Mouse (Mus musculus) myocyte (in vitro differentiated cells): ENCODE measurements at regions not wholly inside any gene's neighbourhood (a gene's known extent, or its start where the extent isn't known, plus 50 kb on each side); places are given as distances from the start of the nearest gene placed in this dataset.

Experiments
- CEBPB ChIP-seq: IDR thresholded peaks from 2 replicates; pipeline ENCODE4 v1.6.1; 2011; ENCODE audit warnings: mild to moderate bottlenecking, moderate library complexity; ENCODE audit not compliant: poor library complexity, insufficient read depth, severe bottlenecking
- E2F4 ChIP-seq: IDR thresholded peaks from one replicate; pipeline ENCODE4 v1.6.1; 2011; ENCODE audit warnings: mild to moderate bottlenecking, control low read depth, moderate library complexity; ENCODE audit not compliant: insufficient read depth
- MAX ChIP-seq: IDR thresholded peaks from one replicate; pipeline ENCODE4 v1.6.1; 2011; ENCODE audit warnings: low read depth, mild to moderate bottlenecking, control low read depth
- MYOD1 ChIP-seq, 3 experiments: IDR thresholded peaks; one replicate each; pipeline ENCODE4 v1.6.1; 2011; ENCODE audit warnings: control low read depth in 2 of 3, low read depth in 2 of 3, mild to moderate bottlenecking in 2 of 3, moderate library complexity in 1 of 3; ENCODE audit not compliant: insufficient read length in 2 of 3, control insufficient read depth in 1 of 3
- MYOG ChIP-seq, 3 experiments: IDR thresholded peaks; one replicate each; pipeline ENCODE4 v1.6.1; 2011; ENCODE audit warnings: control low read depth in 2 of 3, low read depth in 2 of 3, mild to moderate bottlenecking in 2 of 3; ENCODE audit not compliant: insufficient read length in 2 of 3, control insufficient read depth in 1 of 3, insufficient read depth in 1 of 3
- POLR2A ChIP-seq: IDR thresholded peaks from one replicate; pipeline ENCODE4 v1.6.1; 2011; ENCODE audit warnings: low read depth, mild to moderate bottlenecking, control low read depth, moderate library complexity; ENCODE audit not compliant: insufficient read length
- POLR2AphosphoS2 ChIP-seq: IDR thresholded peaks from one replicate; pipeline ENCODE4 v1.6.1; 2011; ENCODE audit warnings: low read depth, control low read depth; ENCODE audit not compliant: insufficient read length
- REST ChIP-seq: IDR thresholded peaks from one replicate; pipeline ENCODE4 v1.6.1; 2011; ENCODE audit warnings: mild to moderate bottlenecking, control low read depth, moderate library complexity; ENCODE audit not compliant: insufficient read depth, insufficient read length
- SRF ChIP-seq: IDR thresholded peaks from one replicate; pipeline ENCODE4 v1.6.1; 2011; ENCODE audit warnings: low read depth; ENCODE audit not compliant: control insufficient read depth, insufficient read length
- TCF12 ChIP-seq: IDR thresholded peaks from one replicate; pipeline ENCODE4 v1.6.1; 2011; ENCODE audit warnings: mild to moderate bottlenecking, control low read depth; ENCODE audit not compliant: poor library complexity, insufficient read depth, severe bottlenecking
- USF1 ChIP-seq: IDR thresholded peaks from one replicate; pipeline ENCODE4 v1.6.1; 2011; ENCODE audit warnings: low read depth, mild to moderate bottlenecking, control low read depth, moderate library complexity

DNA sequence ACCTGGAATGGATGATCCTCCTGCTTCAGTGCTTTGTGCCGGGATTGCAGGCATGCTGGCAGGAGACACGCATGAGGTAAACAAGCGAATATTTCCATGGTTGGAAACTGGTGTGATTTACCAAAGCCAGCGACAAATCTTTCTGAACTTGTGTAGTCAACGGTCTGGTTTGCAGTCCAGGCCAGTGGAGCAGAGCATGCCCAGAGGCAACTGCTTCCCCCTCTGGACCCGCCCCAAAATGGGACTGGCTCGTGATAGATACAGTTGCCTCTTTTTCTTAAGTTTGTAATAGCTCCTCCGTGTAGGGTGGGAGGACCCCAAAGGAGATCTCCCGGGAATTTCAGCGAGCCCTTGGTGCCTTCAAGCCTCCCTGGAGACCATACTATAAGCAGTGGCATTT, 117.4 kb downstream of the Cd24a start:
- no peak for TF ChIP-seq MAX
- TF ChIP-seq POLR2A: no peak
- TF ChIP-seq USF1: no peak
- TF ChIP-seq TCF12: no peak
- TF ChIP-seq MYOD1 (IDR thresholded peaks at IDR 0.05; ENCODE audit: control insufficient read depth in 1 of 3, insufficient read length in 2 of 3, low read depth in 2 of 3): no peak
- no peak for TF ChIP-seq POLR2AphosphoS2
- TF ChIP-seq MYOG (IDR thresholded peaks at IDR 0.05; ENCODE audit: control insufficient read depth in 1 of 3, insufficient read depth in 1 of 3, insufficient read length in 2 of 3, low read depth in 2 of 3): no peak
- no peak for TF ChIP-seq SRF
- no peak for TF ChIP-seq CEBPB
- no peak for TF ChIP-seq E2F4
- no peak for TF ChIP-seq REST
